Mouse (Mus musculus) left cerebral cortex, postnatal 14 days (tissue): ENCODE measurements around the gene Coq10b. TPM values are rescaled to one million over a fixed set of nuclear protein-coding genes. Genes with fewer than 3 reads are reported as not detected.
"Not testable (repeated sequence)": the region's sequence is repeated elsewhere in the genome, so short reads cannot be mapped to it uniquely, and the experiment has no call there.

Source experiments
- DNase-seq, 2 experiments: peaks; one replicate each; pipeline ENCODE4 v3.0.0; 2021 to 2022; ENCODE audit warnings: low spot score in 2 of 2, mixed read lengths in 1 of 2
- intact Hi-C: fragments of 180-260 bp; cut with DNase I; formaldehyde crosslinking; loops from one replicate; pipeline ENCODE4 v1.15.1; 2025
- long read RNA-seq, 2 experiments: library from polyadenylated mRNA; stranded (forward); transcript quantifications; one replicate each; pipeline ENCODE4 v2.0.0; 2021
- total RNA-seq, 2 experiments: library from RNA; stranded (reverse); gene quantifications; 2 replicates each; pipeline ENCODE4 v1.2.3; 2021

The Coq10b gene
- total RNA-seq: 10 to 100 TPM; 31.2 to 32.3 TPM
- long read RNA-seq, experiment 1, transcript Coq10b-201 (5 exons, 1,733 nt): major isoform, 26 of 27 reads
- long read RNA-seq, experiment 1, partial matches to known transcripts: 0 of 27 reads
- long read RNA-seq, experiment 1, other reads (novel, unspliced or antisense): 1 of 27 reads
- long read RNA-seq, experiment 2, transcript Coq10b-201 (5 exons, 1,733 nt): major isoform, 20 of 21 reads
- long read RNA-seq, experiment 2, partial matches to known transcripts: 0 of 21 reads
- long read RNA-seq, experiment 2, other reads (novel, unspliced or antisense): 0 of 21 reads

DNA sequence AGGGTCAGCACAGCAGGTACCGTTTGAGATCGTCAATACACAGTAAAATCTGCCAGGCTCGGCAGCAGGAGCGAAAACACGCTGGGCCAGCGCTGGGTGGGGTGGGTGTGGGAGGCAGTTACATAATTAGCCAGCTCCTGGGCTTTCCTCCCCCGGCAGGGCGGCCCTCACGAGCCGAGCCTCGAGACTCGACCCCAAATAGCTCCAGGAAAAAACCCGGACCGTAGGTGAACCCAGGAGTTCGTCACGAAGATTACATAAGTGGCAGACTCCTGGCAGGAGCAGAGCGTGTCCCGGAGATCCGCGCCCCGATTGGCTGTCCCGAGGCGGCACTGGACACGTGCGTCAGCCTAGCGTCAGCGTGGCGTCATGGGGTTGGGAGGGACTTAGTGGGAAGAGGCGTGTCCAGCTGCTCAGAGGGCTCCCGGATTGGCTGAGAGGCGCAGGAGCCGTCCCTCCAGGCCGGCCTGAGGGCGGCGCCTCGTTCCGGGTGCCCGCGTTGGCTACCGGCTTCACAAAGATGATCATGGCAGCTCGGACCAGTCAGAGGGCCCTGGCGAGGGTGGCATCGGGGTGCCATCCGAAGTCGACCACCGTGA is at the start of gene Coq10b:
Coq10b (plus strand) TSS at position 416 of the 599 bp plus-strand sequence.
- DNase-seq: peak; percentile 99
- intact Hi-C loops: loop anchor here (2.0 kb wide), 2 partner anchors 26 to 78 kb away; partner anchors contain the start of genes Mob4 and Sf3b1

DNA sequence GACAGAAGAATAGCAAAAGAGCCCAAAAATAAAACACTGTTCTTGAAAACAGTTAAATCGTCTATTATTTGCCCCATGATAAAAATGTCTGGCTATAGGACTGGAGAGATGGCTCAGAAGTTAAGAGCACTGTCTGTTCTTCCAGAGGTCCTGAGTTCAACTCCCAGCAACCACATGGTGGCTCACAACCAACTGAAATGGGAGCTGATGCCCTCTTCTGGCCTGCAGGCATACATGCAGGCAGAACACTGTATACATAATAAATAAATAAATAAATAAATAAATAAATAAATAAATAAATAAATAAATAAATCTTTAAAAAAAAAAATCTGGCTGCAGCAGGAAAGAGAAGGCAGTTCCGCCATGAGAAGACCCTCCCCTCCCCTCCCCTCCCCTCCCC is 44.3 kb upstream of the Coq10b start:
- intact Hi-C loops: loop anchor here (10.0 kb wide), 1 partner anchor 136 kb away; no protein-coding TSS in a partner anchor
- not testable (repeated sequence) for DNase-seq

DNA sequence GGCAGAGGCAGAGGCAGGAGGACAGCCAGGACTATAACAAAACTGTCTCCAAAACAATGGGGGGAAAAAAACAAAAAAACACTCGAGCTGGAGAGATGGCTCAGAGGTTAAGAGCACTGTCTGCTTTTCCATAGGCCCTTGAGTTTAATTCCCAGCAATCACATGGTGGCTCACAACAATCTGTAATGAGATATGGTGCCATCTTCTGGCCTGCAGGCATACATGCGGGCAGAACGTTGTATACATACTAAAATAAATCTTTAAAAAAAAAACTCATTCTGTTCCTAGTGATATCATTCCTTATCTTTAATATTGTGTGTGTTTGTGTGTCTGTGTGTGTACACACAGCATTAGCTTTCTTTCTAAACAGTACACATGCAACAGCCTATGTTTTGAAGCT is 40.1 kb upstream of the Coq10b start:
- no peak for DNase-seq
- intact Hi-C loops: no loop called here

DNA sequence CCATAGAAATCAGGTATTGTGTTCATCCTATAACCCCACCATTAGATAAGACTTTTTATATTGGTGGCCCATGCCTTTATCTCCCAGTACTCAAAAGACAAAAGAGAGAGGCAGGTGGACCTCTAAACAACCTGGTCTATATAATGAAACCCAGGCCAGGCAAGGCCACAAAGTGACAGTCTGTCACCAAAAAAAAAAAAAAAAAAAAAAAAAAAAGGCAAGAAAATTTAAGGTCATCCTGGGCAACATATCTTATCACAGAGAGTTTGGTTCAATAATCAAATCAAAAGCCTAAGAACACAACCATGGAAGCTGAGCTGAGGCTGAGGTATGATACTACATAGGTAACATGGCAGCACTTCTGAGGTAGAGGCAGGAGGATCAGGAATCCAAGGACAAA is 30.7 kb upstream of the Coq10b start:
- no peak for DNase-seq
- intact Hi-C loops: no loop called here

DNA sequence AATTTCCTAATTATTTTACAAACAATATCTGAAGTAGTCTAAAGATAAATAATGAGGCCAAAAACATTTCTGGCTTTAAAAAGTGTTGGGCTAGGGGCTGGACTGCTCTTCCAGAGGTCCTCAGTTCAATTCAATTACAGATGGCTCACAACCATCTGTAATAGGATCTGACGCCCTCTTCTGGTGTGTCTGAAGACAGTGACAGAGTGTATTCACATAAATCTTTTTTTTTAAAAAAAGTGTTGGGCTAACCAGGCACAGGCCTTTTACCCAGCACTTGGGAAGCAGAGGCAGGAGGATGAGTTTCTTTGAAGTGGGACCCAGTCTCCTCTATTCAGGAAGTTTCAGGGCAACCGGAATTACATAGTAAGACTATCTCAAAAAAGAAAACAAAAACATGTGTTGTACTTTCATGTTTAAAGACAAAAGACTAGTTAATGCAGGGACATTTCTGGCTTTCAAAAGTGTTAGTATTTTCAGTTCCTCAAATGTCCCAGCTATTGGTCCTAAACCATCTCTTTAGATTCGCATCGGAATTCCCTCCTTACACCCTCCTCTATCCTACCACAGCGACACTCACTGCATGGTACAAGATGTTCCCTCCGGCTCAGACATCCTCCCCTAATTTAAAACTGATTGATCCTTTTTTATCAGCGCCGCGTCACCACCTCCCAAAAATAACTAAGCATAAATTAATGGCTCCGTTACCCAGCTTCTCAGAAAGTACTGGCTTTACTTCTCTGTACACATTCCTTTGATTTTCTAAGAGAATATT is 26.7 kb upstream of the Coq10b start:
- intact Hi-C loops: loop anchor here (2.0 kb wide), 1 partner anchor 27 kb away; the partner anchor contains the start of gene Coq10b
- peak; percentile 30 to 38 for DNase-seq

DNA sequence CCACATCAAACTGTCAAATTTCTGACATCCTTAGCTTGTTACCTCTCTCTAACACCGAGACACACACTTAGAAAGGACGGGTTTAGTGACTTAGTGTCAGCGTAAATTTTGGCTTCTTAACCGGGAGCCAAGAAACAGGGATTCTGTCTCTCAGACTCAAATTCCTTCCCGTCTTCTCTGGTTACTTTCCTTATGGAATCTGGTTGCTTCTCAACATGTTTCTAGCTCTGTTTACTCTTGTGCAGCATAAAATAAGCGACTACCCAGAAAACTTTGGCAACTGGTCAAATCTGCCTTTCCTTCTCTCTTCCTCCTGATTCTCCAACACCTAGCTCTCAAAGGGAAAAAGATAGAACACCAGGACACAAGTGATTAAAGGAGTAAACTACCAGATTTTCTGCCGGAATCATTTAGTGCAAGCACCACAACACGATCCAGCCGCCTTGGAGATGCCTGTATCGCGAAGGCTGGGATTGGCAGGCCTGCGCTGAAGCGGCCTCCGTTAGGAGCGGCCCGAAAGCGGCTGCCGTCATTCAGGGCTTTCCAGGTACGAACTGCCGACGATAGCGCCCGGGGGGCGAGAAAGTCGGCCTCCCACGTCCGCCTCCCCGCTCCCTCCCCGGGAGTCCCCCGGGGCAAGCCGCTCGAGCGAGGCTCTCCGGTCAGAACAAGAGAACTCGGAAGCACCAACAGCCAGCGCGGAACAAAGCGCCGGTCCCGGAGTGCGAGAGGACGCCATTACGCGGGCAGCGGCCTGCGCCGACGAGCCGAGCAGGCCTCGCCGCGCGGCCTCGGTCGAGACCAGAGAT is 25.9 kb upstream of the Coq10b start:
- DNase-seq: peak; percentile 4 to 43
- intact Hi-C loops: loop anchor here (2.0 kb wide), 1 partner anchor 26 kb away; the partner anchor contains the start of gene Coq10b

DNA sequence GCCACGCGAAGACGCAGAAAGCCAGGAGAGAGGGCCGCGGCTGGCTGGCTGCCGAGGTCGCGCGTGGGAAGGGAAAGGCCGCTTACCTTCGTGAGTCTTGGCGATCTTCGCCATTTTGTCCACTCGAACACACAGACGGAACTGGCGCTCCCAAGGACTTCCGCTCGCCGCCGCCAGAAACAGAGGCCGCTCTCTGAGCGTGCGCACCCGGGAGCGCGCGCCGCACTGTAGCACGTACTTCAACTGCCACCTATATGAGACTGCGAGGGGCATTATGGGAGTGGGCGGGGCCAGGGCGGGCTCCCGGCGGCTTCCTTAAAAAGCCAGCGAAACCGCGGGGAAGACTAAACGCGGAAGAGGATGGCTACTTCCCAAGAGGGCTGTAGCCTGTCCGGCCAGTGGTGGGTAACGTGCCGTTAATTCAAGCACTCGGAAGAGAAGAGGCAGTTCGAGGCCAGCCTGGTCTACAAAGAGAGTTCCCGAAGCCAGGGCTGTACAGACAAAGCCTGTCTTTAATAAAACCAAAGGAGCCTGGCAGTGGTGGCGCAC is 25.2 kb upstream of the Coq10b start, which contains the start of gene Sf3b1:
Sf3b1 (minus strand) TSS at position 229 of the 549 bp plus-strand sequence.
- intact Hi-C loops: loop anchor here (2.0 kb wide), 1 partner anchor 25 kb away; the partner anchor contains the start of gene Coq10b
- DNase-seq: peak; percentile 96 to 97

DNA sequence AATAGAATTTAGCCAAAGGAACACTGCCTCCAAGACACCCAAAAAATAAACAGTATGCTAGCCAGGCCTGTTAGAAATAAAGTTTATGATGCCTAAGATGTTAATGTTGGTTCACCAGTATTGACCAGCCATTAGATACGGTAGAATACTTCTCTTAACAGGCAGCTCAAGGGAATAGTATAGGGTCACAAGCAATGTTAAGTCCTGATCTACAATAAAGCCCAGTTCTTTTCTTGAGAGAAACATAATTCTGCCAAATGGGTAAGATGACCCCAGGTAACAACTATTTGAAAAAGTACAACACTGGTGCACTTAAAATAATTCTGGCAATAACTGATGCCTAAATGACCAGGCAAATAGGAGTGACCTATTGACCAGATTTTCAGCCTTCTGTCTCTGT is 24.6 kb upstream of the Coq10b start:
- intact Hi-C loops: loop anchor here (2.0 kb wide), 1 partner anchor 25 kb away; the partner anchor contains the start of gene Coq10b
- no peak for DNase-seq

DNA sequence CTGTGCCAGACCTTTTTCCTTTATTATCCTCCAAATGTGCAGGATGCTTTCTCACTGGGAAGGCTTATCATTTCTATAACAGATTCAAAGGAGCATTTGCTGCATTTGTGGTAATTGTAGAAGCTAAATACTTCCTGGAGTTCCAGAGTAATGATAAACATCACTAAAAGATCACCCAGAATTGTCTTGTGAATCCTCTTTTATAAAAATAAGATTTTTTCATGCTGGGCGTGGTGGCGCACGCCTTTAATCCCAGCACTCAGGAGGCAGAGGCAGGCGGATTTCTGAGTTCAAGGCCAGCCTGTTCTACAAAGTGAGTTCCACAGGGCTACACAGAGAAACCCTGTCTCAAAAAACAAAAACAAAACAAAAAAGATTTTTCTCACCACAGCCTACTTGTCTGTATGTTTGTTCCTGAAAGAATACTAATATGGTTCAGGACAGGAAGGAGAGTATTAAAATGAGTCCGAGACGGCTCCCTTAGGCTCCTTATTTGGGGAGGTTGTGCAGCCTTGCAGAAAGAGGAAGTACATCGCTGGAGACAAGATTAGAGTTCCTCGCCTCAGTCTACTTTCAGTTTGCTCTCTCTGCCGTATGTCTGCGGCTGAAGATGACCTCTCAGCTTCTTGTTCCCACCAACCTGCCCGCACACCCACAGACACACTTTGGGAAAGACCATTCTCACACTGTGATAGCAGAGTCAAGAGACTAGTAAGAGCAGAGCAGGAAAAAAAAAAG is 23.9 kb upstream of the Coq10b start:
- intact Hi-C loops: no loop called here
- peak in 1 of 2 experiments; percentile 10 for DNase-seq

DNA sequence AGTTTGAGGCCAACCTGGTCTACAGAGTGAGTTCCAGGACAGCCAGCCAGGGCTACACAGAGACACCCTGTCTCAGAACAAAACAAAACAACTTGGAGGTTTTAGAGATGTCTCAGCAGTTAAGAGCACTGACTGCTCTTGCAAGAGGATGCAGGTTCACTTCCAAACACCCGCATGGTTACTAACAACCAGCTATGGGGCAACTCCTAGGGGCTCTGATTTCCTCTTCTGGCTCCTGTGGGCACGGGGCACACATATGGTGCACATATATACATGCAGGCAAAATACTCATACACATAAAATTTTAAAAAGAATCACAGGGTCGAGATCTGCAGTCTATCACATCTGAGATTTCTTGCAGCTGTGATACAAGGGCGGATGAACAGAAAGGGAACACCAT is 23.1 kb upstream of the Coq10b start:
- no peak for DNase-seq
- intact Hi-C loops: no loop called here

DNA sequence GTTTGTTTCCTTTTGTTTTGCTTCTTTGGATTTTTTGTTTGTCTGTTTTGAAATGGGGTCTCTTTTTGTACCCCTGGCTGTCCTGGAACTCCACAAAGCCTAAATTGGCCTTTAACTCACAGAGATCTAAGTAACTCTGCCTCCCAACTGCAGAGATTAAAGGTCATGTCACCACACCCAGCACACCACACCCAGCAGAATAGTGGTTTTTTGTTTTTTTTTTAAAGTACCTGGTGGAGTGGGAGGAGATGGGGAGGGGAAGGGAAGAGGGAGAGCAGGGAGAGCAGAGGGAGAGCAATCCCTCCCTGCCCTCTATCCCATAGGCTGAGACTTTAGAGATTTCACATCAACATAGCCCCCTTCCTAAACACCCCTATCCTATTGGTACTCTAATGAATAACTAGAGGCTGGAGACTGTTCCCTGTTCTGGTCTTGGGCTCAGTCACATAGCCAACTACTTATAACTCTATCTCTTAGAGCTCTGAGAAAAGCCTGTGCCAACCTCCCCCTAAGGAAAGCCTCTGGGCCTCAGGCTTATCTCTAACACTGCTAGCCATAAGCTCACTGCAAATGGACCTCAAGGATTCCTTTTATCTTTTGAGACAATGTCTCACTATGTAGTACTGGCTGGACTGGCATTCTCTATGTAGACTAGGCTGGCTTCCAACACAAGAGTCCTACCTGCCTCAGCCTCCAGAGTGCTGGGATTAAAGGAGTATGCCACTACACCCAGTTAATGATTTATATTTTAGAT is 21.4 kb upstream of the Coq10b start:
- intact Hi-C loops: no loop called here
- DNase-seq: no peak

DNA sequence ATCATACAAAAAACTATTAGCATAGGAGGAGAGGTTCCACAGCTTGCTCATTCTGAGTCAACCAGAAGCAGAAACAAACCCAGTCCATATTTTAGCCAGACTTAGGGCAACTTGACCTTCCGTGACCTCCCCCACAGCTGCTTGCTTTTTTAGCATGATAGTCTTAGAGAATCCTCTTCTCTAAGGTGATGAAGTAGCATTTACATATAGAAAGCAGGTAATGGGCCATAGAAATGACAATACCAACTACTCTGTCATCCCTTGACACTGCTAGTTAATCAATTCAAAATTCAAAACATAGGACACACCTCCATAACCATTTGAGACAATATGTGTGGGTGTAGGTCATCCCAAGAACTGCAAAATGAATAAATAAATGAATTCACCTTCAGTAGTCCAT is 12.6 kb upstream of the Coq10b start:
- no peak for DNase-seq
- intact Hi-C loops: no loop called here

DNA sequence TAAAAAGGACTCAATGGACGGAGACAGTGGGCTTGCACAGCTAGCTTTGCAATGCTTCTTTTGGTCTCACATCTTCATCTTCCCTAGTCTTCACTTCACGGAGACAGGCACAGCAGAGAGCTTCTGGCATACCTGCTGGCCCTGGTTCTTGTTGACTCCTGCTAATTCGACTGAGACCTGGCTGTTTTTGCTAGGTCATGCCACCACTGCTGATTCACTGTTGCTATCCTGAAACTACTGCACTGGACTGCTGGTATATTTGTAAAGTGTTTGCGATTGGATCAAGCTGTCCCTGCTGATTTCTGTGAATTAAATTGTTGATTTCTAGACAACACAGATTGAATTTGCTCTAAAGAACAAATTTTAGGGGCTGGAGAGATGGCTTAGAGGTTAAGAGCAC is 10.9 kb upstream of the Coq10b start:
- intact Hi-C loops: no loop called here
- no peak for DNase-seq

DNA sequence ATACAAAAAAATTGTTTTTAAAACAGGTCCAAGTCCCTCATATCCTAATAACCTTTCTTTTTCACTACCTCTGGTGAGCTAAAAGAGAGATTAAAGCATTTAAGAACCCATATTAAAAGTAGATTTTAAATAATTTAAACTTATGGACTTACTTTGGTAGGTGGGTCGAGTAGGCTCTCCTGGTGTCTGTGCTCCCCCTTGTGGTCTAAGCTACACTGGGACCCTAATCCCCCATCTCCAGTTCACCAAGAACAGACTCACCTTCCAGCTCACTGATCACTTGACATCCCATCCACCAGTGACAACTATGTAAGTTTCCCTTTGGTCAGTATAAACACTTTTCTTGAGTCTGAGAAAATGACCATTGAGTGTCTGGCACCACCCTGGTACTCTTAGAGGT is 10.3 kb upstream of the Coq10b start:
- no peak for DNase-seq
- intact Hi-C loops: no loop called here

DNA sequence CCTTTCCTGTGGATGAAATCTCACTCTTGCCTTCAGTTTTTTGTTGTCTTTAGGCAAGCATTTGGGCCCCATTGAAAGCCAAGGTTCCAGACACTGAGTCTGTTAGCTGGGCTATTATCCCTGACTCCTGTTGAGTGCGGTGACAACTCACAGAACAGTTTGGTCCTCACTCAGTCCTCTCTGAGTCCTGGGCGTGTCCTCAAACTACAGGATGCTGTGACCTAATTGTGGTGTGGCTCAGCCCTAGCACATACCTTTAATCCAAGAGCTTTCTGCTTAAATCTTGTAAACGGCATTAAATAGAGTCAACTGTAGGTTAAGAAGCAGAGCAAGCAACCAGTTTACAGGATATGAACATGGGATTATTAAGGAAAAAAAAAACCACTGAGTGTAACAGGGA is 9.4 kb upstream of the Coq10b start:
- no peak for DNase-seq
- intact Hi-C loops: no loop called here

DNA sequence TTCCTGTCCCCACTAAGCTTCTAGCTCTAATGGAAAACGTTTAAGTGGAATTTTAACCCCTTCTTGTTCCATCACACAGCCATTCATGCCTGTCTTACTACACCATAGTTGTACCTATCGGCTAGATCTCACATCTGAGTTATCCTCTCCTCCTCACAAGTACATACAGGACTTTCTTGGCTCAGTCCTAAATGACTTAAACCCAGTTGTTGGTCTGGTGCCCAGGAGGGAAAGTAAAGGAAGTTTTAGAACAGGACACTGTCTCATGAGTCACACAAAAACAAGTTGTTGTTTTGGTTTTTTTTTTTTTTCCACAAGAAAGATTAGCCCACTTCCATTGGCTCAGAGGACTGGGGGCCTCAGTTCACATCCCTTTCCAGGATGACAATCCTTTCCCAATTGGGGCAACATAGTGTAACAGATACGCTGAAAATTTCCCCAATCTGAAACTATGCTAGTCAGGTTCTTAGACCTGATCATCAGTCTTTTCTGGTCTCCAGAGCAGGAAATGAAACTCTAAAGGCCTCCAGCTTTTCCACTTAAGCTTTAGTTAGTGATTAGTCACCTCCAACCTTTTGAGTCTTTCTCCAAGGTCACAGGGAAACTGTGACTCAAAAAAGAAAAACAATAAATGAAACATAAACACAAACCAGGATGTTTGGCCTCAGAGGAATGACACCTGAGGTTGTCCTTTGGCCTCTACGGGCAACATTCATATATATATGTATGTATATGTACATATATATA is 3.6 kb upstream of the Coq10b start:
- intact Hi-C loops: no loop called here
- no peak for DNase-seq

DNA sequence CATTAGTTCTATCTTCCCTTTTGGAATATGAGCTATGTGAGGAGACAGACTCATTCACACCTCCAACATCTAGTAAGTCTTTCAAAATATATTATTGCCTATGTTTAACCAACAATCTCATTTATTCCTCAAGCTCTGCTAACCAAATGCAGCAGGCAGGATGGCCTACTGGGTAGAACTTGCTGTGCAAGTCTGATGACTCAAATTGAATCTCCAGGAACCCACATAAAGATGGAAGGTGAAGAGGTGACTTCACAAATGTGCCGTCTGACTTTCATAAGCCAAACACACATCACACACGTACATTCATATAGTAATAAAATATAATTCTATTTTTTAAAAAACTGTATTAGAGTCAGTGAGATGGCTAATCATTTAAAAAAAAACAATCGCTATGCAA is 899 bp upstream of the Coq10b start:
- intact Hi-C loops: loop anchor here (2.0 kb wide), 2 partner anchors 25 to 79 kb away; partner anchors contain the start of genes Mob4 and Sf3b1
- DNase-seq: no peak
